31 mouse cellular contexts compared by ENCODE assay signal in genomic region chr13:26744068-26744467, GRCm38 (mm10). TPM values are rescaled to one million over a fixed set of nuclear protein-coding genes. Genes with fewer than 3 reads are reported as not detected.
DNase-seq lines count a peak whose midpoint lies in the region; ATAC-seq lines count a peak whose summit lies in the region.
"Had no signal": no experiment of that assay in that cellular context is flagged by ENCODE, and none has a peak within 500 bp of the region (broad histone marks: within the 10 kb centered on the region; RNA-seq: fewer than 3 reads in every experiment).

No protein-coding gene starts in this region.

- no peak overlapping the region for H3K9ac ChIP-seq in forebrain, embryonic 12.5 days
- H3K9ac ChIP-seq in hindbrain, embryonic 11.5 days (ENCODE audit: low read depth, low read length): no peak overlapping the region
- H3K9ac ChIP-seq in hindbrain, embryonic 14.5 days: no peak overlapping the region
- no peak overlapping the region for H3K9ac ChIP-seq in midbrain, embryonic 13.5 days (replicated peaks)
- H3K9ac ChIP-seq in midbrain, embryonic 11.5 days (ENCODE audit: low read length): no peak overlapping the region
- no peak overlapping the region for H3K9ac ChIP-seq in midbrain, embryonic 15.5 days
- H3K9ac ChIP-seq: embryonic facial prominence, embryonic 15.5 days; forebrain, embryonic 15.5 days; liver, embryonic 15.5 days had no signal

- H3K9me3 ChIP-seq in forebrain, embryonic 12.5 days: no peaks in the 10 kb centered on the region
- H3K9me3 ChIP-seq in forebrain, embryonic 10.5 days: no peaks in the 10 kb centered on the region
- no peaks in the 10 kb centered on the region for H3K9me3 ChIP-seq in hindbrain, embryonic 11.5 days (ENCODE audit: control insufficient read depth, low read length)
- no peaks in the 10 kb centered on the region for H3K9me3 ChIP-seq in hindbrain, embryonic 14.5 days (ENCODE audit: control insufficient read depth, low read length)
- no peaks in the 10 kb centered on the region for H3K9me3 ChIP-seq in midbrain, embryonic 13.5 days
- no peaks in the 10 kb centered on the region for H3K9me3 ChIP-seq in midbrain, embryonic 11.5 days (ENCODE audit: control insufficient read depth, low read length)
- no peaks in the 10 kb centered on the region for H3K9me3 ChIP-seq in midbrain, embryonic 15.5 days
- H3K9me3 ChIP-seq: embryonic facial prominence, embryonic 15.5 days; forebrain, embryonic 15.5 days; G1E; liver, embryonic 15.5 days; megakaryocyte, embryonic 14.5 days had no signal

- DNase-seq in forebrain, embryonic 10.5 days (ENCODE audit: extremely low spot score, low spot score): no peak
- DNase-seq in hindbrain, embryonic 11.5 days (ENCODE audit: low spot score): no peak
- no peak for DNase-seq in hindbrain, embryonic 14.5 days (ENCODE audit: low spot score)
- DNase-seq in midbrain, embryonic 11.5 days (ENCODE audit: low spot score, missing footprints): no peak
- no peak for DNase-seq in thymus, postnatal 14 days
- DNase-seq: adrenal gland, postnatal 25 days; cerebellum, adult 11-12 months; cerebellum, adult 9-11 months; heart, postnatal 36 days; kidney, postnatal 14 days; layer of hippocampus, adult 9-11 months; lung, postnatal 36 days; right cerebral cortex, adult 18-20 months; thymus, adult 18-20 months; thymus, postnatal 36 days had no signal

- no peak overlapping the region for H3K4me2 ChIP-seq in forebrain, embryonic 12.5 days
- no peak overlapping the region for H3K4me2 ChIP-seq in hindbrain, embryonic 11.5 days (replicated peaks; ENCODE audit: low read depth, low read length)
- no peak overlapping the region for H3K4me2 ChIP-seq in hindbrain, embryonic 14.5 days (replicated peaks)
- H3K4me2 ChIP-seq in midbrain, embryonic 13.5 days (replicated peaks): no peak overlapping the region
- no peak overlapping the region for H3K4me2 ChIP-seq in midbrain, embryonic 11.5 days
- no peak overlapping the region for H3K4me2 ChIP-seq in midbrain, embryonic 15.5 days
- H3K4me2 ChIP-seq: embryonic facial prominence, embryonic 15.5 days; forebrain, embryonic 15.5 days; liver, embryonic 15.5 days had no signal

- H3K27ac ChIP-seq in forebrain, embryonic 12.5 days: 0 out of 2 replicates have a peak overlapping the region, but pooled peaks have one; percentile 68
- no peak overlapping the region for H3K27ac ChIP-seq in forebrain, embryonic 10.5 days
- peak overlapping the region; percentile 9; the same call in 1 of the 2 replicates for H3K27ac ChIP-seq in hindbrain, embryonic 11.5 days (ENCODE audit: low read depth, low read length)
- H3K27ac ChIP-seq in hindbrain, embryonic 14.5 days: no peak overlapping the region
- H3K27ac ChIP-seq in midbrain, embryonic 13.5 days: peak overlapping the region; percentile 78
- H3K27ac ChIP-seq in midbrain, embryonic 11.5 days (ENCODE audit: low read depth, low read length): no peak overlapping the region
- 0 out of 2 replicates have a peak overlapping the region, but pooled peaks have one; percentile 71 for H3K27ac ChIP-seq in midbrain, embryonic 15.5 days
- H3K27ac ChIP-seq: embryonic facial prominence, embryonic 15.5 days; forebrain, embryonic 15.5 days; liver, embryonic 15.5 days; stomach, postnatal 0 days had no signal

- no peak overlapping the region for H3K4me3 ChIP-seq in forebrain, embryonic 12.5 days (replicated peaks)
- H3K4me3 ChIP-seq in forebrain, embryonic 10.5 days: no peak overlapping the region
- no peak overlapping the region for H3K4me3 ChIP-seq in hindbrain, embryonic 11.5 days (ENCODE audit: low read depth, low read length)
- no peak overlapping the region for H3K4me3 ChIP-seq in hindbrain, embryonic 14.5 days (replicated peaks; ENCODE audit: low read length)
- H3K4me3 ChIP-seq in midbrain, embryonic 13.5 days (replicated peaks): no peak overlapping the region
- H3K4me3 ChIP-seq in midbrain, embryonic 11.5 days (ENCODE audit: low read depth, low read length): no peak overlapping the region
- H3K4me3 ChIP-seq in midbrain, embryonic 15.5 days: no peak overlapping the region
- H3K4me3 ChIP-seq: embryonic facial prominence, embryonic 15.5 days; forebrain, embryonic 15.5 days; liver, embryonic 15.5 days; megakaryocyte, embryonic 14.5 days had no signal

- 72% methylated on average over 1 of the region's 1 CpGs for WGBS in forebrain, embryonic 12.5 days
- 92% methylated on average over 1 of the region's 1 CpGs for WGBS in forebrain, embryonic 10.5 days
- 83% methylated on average over 1 of the region's 1 CpGs for WGBS in hindbrain, embryonic 11.5 days
- WGBS in hindbrain, embryonic 14.5 days: 72% methylated on average over 1 of the region's 1 CpGs
- 84% methylated on average over 1 of the region's 1 CpGs for WGBS in midbrain, embryonic 13.5 days
- WGBS in midbrain, embryonic 11.5 days: 80% methylated on average over 1 of the region's 1 CpGs
- WGBS in midbrain, embryonic 15.5 days: 80% methylated on average over 1 of the region's 1 CpGs

- peaks cover 7% of the 10 kb centered on the region; the same call in 1 of the 2 replicates for H3K4me1 ChIP-seq in forebrain, embryonic 12.5 days
- H3K4me1 ChIP-seq in forebrain, embryonic 10.5 days: peaks cover 27% of the 10 kb centered on the region
- no peaks in the 10 kb centered on the region for H3K4me1 ChIP-seq in hindbrain, embryonic 11.5 days (replicated peaks; ENCODE audit: control insufficient read depth, insufficient read depth, low read length)
- H3K4me1 ChIP-seq in hindbrain, embryonic 14.5 days (replicated peaks; ENCODE audit: control insufficient read depth, insufficient read depth, low read length): 0 out of 2 replicates have a peak, but pooled peaks cover 3% of the 10 kb centered on the region
- peaks cover 15% of the 10 kb centered on the region for H3K4me1 ChIP-seq in midbrain, embryonic 13.5 days (replicated peaks)
- peaks cover 8% of the 10 kb centered on the region for H3K4me1 ChIP-seq in midbrain, embryonic 11.5 days (ENCODE audit: control insufficient read depth, insufficient read depth, low read length)
- peaks cover 7% of the 10 kb centered on the region; the same call in 1 of the 2 replicates for H3K4me1 ChIP-seq in midbrain, embryonic 15.5 days
- H3K4me1 ChIP-seq: embryonic facial prominence, embryonic 15.5 days; liver, embryonic 15.5 days; megakaryocyte, embryonic 14.5 days had no signal

- ATAC-seq in forebrain, embryonic 12.5 days (ENCODE audit: low FRiP score): no peak
- ATAC-seq in hindbrain, embryonic 11.5 days (ENCODE audit: low FRiP score): no peak
- no peak for ATAC-seq in hindbrain, embryonic 14.5 days (ENCODE audit: low FRiP score)
- ATAC-seq in midbrain, embryonic 13.5 days: no peak
- no peak for ATAC-seq in midbrain, embryonic 11.5 days (ENCODE audit: low FRiP score)
- no peak for ATAC-seq in midbrain, embryonic 15.5 days (replicated peaks)
- ATAC-seq: forebrain, embryonic 15.5 days; intestine, postnatal 0 days had no signal

- H3K36me3 ChIP-seq in forebrain, embryonic 12.5 days (replicated peaks): no peaks in the 10 kb centered on the region
- H3K36me3 ChIP-seq in forebrain, embryonic 10.5 days (replicated peaks): no peaks in the 10 kb centered on the region
- no peaks in the 10 kb centered on the region for H3K36me3 ChIP-seq in hindbrain, embryonic 11.5 days (ENCODE audit: control insufficient read depth, insufficient read depth, low read length)
- no peaks in the 10 kb centered on the region for H3K36me3 ChIP-seq in hindbrain, embryonic 14.5 days (replicated peaks; ENCODE audit: control insufficient read depth, insufficient read depth)
- H3K36me3 ChIP-seq in midbrain, embryonic 13.5 days: no peaks in the 10 kb centered on the region
- no peaks in the 10 kb centered on the region for H3K36me3 ChIP-seq in midbrain, embryonic 11.5 days (ENCODE audit: control insufficient read depth, insufficient read depth, low read length)
- no peaks in the 10 kb centered on the region for H3K36me3 ChIP-seq in midbrain, embryonic 15.5 days (replicated peaks)
- H3K36me3 ChIP-seq: embryonic facial prominence, embryonic 15.5 days; forebrain, embryonic 15.5 days; G1E; liver, embryonic 15.5 days had no signal

- no peaks in the 10 kb centered on the region for H3K27me3 ChIP-seq in forebrain, embryonic 12.5 days
- no peaks in the 10 kb centered on the region for H3K27me3 ChIP-seq in forebrain, embryonic 10.5 days (ENCODE audit: poor library complexity, severe bottlenecking)
- H3K27me3 ChIP-seq in hindbrain, embryonic 11.5 days (ENCODE audit: control insufficient read depth, insufficient read depth, low read length): no peaks in the 10 kb centered on the region
- no peaks in the 10 kb centered on the region for H3K27me3 ChIP-seq in hindbrain, embryonic 14.5 days (ENCODE audit: control insufficient read depth, insufficient read depth, low read length)
- no peaks in the 10 kb centered on the region for H3K27me3 ChIP-seq in midbrain, embryonic 13.5 days
- H3K27me3 ChIP-seq in midbrain, embryonic 11.5 days (ENCODE audit: control insufficient read depth, insufficient read depth, low read length): no peaks in the 10 kb centered on the region
- no peaks in the 10 kb centered on the region for H3K27me3 ChIP-seq in midbrain, embryonic 15.5 days (replicated peaks)
- H3K27me3 ChIP-seq: embryonic facial prominence, embryonic 15.5 days; forebrain, embryonic 15.5 days; liver, embryonic 15.5 days; megakaryocyte, embryonic 14.5 days had no signal

RNA-seq across cellular contexts. Expression of gene Hdgfl1, which starts 25.9 kb away (rescaled TPM):
- polyA plus RNA-seq in forebrain, embryonic 12.5 days (2016; fragmentation: Nextera tagmentation; extraction: Ambion mirVana): not detected in 2 replicates
- polyA plus RNA-seq in forebrain, embryonic 10.5 days (2016; fragmentation: Nextera tagmentation; extraction: Ambion mirVana): not detected in 2 replicates
- polyA plus RNA-seq in hindbrain, embryonic 11.5 days (2014; fragmentation: Nextera tagmentation; extraction: Ambion mirVana): not detected in 2 replicates
- not detected in 2 replicates for polyA plus RNA-seq in hindbrain, embryonic 14.5 days (2014; fragmentation: Nextera tagmentation; extraction: Ambion mirVana)
- not detected in 2 replicates for polyA plus RNA-seq in midbrain, embryonic 13.5 days (2015; fragmentation: Nextera tagmentation; extraction: Ambion mirVana)
- not detected in 2 replicates for polyA plus RNA-seq in midbrain, embryonic 11.5 days (2014; fragmentation: Nextera tagmentation; extraction: Ambion mirVana)
- polyA plus RNA-seq in midbrain, embryonic 15.5 days (2015; fragmentation: Nextera tagmentation; extraction: Ambion mirVana): not detected in 2 replicates
- polyA plus RNA-seq: embryonic facial prominence, embryonic 15.5 days; forebrain, embryonic 15.5 days; G1E; heart, embryonic 14.5 days; intestine, postnatal 0 days; kidney, embryonic 14.5 days; limb, embryonic 11.5 days; liver, adult 2 months; liver, embryonic 15.5 days; lung, embryonic 16.5 days; spleen, adult 2 months; stomach, postnatal 0 days had no signal

Comparison
In these comparisons a context has a peak if more than half of its experiments do, and no peak if none do; other contexts are left out.
1. H3K27ac ChIP-seq: peak in forebrain, embryonic 12.5 days (single experiment), hindbrain, embryonic 11.5 days (single experiment), midbrain, embryonic 13.5 days (single experiment) and midbrain, embryonic 15.5 days (single experiment); none in forebrain, embryonic 10.5 days (single experiment), hindbrain, embryonic 14.5 days (single experiment) and midbrain, embryonic 11.5 days (single experiment).